Mouse (Mus musculus): ENCODE results near the gene Alkal2.

Gene Alkal2

DNA sequence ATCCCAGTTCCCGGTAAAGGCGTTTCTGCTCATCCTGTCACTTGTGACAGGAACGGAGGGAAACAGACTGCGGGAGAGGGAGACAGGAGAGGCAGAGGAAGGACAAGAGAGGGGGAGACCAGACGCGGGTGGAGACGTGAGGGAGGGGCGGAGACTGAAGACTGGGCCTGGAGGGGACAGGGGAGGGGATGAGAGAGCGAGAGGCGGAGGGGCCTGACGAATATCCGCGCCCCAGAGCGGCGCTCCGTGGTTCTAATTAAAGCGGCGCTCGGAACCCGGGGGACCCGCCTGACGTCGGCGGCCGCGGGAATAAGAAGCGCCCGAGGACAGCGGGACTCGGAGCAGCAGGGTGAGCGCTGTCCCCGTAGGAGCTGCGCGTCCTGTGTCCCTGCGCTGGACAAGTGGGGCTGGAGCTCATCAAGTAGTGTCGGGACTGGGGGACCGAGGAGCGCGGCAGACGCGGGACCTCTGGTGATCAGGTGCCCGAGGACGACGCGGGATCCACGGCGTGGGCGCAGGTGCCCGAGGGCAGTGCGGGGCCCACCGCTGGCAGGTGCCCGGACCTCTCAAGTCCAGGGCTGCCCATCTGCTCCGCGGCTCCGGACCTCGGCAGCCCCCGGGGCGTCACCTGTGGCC, at the start of gene Alkal2:
Gene Alkal2 (plus strand): TSS at position 337 of the 636 bp plus-strand sequence.
- no peak for DNase-seq

DNA sequence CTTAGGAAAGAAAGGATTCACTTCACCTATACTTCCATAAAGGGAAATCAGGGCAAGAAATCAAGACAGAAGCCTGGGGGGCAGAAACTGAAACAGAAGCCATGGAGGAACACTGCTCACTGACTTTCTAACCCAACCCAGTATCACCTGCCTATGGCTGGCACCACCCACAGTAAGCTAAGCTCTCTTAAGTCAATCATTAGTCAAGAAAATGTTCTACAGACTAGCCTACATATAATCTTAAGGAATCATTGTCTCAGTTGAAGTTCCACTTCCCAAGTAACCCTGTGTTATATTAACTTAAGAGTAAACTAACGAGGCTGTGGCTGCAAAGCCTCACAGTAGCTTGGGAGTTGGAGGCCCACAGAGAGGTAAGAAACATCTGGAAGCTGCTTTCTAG, 35.6 kb upstream of the Alkal2 start:
- DNase-seq: peak; percentile 47 to 62

GRCm38 (mm10) chr12:30850902-30851301, 33.2 kb upstream of the Alkal2 start:
- peak; percentile 19 to 39 for DNase-seq

- no peak for DNase-seq
Measured at GRCm38 (mm10) chr12:30851871-30852270, 32.3 kb upstream of the Alkal2 start.

DNA sequence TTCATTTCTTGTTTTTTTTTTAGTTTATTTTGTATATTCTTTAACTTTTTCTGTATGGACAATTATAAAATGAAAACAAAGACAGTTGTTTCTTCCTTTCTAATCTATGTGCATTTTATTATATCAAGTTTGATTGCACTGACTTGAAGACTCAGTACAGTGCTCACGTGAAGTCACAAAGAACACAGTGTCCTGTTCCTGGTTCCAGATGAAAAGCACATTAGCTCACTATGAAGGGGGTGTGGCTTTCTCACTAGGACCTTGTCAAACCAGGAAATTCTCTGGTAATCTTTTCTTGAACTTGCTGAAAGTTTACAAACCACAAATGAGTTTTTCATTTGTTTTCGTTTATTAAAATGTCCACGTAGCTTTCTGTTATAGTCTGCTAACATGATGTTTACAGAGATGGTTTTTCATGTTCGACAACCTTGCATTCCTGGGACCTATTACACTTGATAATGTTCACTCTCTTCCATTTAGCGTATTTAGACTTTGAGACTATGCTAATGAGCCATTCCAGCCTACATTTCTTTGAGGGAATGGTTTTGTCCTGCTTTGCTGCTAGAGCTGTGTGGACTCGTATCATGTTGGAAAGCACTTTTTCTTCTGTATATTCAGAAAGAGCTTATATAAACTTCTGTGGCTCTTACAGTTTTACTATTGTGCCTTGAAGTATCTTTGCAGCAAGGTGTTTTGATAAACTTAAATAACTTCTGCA, 28.5 kb upstream of the Alkal2 start:
- DNase-seq: peak; percentile 9 to 64

- no peak for DNase-seq
Measured at GRCm38 (mm10) chr12:30856172-30856571, 27.9 kb upstream of the Alkal2 start.

GRCm38 (mm10) chr12:30864347-30864746, 19.8 kb upstream of the Alkal2 start:
- no peak for DNase-seq

DNA sequence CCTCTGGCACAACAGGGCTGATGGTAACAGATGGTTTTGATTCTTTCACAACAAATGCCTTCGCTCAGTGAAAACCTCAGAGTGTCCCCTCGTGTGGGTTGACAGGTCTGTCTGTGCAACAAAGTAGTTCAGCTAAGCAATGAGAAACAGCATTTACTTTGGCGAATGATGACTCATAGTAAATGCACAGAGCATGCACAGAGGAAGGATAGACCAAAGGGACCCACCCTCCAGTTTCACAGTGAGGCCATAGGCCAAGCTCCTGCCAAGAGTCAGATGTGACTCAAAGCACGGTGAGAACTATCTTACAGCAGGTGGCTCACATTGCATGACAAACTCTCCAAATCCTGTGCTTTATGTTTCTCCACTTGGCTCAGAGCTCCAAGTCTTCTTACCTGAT, 18.3 kb upstream of the Alkal2 start:
- no peak for DNase-seq

- DNase-seq: peak in 1 of 2 experiments; percentile 27
Measured at GRCm38 (mm10) chr12:30879447-30879846, 4.7 kb upstream of the Alkal2 start.

DNA sequence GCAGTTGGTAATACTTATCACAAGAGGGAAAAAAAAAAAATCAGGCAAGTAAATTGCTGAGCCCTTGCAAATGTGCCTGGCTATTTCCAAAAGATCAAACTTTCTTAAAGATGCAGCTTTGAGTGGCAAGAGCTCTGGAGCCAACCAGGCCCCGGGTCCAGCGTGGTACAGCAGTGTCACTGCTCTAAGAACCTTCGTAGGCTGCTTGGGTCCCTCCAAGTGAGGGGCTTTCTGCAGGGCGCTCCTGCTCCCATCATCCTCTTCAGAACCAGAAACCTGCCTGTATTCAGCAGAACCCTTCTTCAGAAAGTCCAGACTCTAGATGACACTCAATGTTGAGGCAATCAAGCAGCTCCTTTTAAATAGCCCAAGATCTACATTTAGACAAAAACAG, 533 bp upstream of the Alkal2 start:
- no peak for DNase-seq

GRCm38 (mm10) chr12:30884622-30885230, 604 bp downstream of the Alkal2 start:
- DNase-seq: no peak

GRCm38 (mm10) chr12:30885891-30886290, 1.8 kb downstream of the Alkal2 start:
- DNase-seq: no peak

DNA sequence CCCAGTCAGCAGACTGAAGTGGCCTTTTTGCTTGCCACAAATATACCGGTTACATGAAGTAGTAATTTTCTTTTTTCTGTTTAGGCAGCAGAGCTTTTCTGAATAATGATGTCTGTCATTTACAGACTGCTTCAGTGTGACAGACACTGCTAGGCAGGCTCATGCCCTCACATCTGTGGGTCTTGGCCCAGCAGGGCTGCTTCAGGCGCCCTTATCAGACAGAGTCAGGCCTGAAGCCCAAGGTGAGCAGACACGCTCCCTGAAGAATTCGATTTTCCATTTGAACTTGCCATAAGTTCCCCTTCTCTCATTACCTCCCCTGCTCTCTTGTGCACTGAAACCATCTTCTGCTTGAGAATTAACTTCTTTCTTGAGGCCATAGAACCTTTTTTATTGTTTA, 3.9 kb downstream of the Alkal2 start:
- DNase-seq: no peak

DNA sequence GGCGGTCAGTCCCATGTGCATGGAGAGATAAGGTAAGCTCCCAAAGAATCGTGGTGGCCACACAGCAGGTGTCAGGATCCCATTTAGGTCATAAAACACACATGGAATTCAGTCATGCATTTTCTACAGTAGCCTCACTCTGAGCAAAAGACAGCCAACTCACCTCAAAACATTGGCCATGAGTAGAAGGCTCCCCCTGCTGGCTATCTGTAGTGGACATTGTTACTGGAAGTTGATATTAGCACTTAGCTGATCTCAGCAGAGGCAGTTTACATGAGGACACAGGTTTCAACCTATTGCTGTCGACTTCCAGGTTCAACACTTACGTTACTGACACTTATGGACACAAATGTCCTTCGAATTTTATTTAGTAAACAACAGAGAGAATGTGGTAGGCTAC, 5.9 kb downstream of the Alkal2 start:
- DNase-seq: peak; percentile 41 to 78

DNA sequence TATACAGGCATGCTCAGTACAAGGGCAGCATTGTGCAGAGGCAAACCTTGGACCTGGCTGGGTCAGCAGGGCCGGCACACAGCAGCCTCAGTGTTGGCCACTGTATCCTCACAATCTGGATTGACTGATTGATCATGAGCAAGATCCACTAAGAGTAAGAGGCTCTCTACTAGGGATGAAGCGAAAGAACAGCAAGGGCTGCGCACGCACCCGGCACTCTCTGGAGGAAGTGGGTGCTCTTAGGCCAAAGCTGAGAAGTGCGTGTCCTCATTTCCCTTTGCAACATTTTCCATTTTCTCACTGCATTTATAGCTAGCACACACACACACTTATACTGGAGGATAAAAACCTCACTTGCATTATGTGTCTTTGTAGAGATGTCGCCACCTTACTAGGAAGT, 7.3 kb downstream of the Alkal2 start:
- DNase-seq: no peak

GRCm38 (mm10) chr12:30897039-30897438, 12.9 kb downstream of the Alkal2 start:
- DNase-seq: no peak

DNA sequence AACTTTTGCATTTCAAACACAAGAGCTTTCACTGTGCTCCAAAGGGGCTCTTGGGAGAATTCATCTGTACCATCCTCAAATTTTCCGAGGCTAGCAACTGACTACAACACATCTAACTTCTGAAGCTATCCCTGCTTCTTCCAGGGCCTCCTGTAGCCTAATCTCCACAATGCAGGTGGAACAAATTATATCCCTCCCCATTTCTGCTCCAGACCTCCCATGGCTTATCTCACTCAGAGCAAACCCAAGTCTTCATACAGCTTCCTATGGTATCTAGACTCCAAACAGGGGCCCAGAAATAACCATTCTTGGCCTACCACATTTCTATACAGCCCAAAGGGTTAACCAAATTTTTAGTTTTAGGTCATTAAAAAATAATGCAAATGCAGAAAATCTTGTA, 24.5 kb downstream of the Alkal2 start:
- DNase-seq: no peak

DNA sequence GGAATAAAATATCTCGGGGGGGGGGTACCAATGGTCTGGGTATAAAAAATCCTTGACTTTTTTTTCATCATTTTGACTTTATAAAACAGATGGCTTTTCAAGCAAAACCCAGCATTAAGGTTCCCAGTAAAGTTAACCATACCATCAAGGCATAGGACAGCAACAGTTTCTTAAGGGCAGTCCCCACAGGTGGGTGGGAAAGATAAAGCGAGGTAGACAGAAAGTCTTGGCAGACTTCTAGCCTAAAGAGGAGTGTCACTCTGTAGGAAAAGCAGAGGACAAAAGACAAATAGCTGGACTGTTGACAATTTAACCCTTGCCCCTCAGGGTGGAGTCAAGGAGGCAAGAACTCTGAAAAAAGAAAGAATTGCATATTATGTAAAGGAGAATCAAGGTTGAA, 25.8 kb downstream of the Alkal2 start:
- no peak for DNase-seq

GRCm38 (mm10) chr12:30910860-30911259, 26.7 kb downstream of the Alkal2 start:
- DNase-seq: no peak

DNA sequence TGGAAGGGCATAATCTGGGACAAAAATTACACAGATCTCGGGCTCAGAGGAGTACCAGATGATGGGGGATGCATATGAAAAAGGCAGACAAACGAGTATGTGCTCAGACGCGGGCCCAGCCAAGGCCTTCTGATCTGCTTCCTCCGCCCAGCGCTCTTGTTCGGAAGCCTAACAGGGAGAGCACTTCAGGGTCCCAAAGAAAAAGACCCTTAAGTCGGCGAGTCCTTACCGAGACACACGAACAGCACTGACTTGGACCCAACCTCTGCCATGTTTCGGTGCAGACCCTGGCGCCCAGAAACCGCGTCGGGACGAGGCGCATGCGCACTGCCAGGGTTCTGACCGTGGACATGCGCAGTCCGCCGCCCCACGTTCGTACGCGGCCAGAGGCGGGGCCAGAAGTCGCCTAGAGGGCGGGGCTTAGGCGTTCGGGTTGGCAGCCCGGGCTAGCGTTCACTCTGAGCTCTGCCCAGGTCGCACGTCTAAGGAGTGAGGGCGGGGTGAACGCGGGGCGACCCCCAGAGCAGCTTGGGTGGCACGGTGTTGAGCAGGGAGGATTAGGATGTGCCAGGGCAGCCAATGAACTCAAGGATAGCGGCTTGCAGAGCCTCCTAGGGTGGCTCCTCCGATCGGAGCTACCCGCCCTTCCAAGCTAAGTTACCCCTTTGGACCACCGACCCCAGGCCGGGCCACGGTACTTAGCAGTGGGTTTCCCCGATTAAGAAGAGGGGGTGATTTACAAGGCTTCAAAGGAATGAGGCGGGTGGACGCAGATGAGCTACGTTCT, 27.3 kb downstream of the Alkal2 start, which contains the start of the genes Acp1 and Sh3yl1:
Gene Acp1 (minus strand): TSS at position 329 of the 787 bp plus-strand sequence.
Gene Sh3yl1 (plus strand): TSS at position 408 of the 787 bp plus-strand sequence.
- DNase-seq: peak; percentile 95 to 96

DNA sequence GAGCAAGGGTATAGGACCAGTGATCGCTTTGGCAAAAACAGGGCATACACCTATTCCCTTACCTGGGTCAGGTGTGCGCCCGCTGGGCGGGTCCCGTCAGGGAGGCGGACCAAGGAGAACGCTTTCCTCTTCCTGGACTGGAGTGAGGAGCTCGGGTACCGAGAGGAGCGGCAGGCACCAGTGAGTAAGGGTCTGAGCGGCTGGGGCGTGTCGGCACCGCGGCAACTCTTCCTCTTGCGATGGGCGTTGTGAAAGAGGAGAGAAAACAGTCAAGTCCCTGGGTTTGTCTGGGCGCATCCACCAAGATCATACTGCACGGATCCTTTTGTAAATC, 27.9 kb downstream of the Alkal2 start:
- peak; percentile 78 to 87 for DNase-seq

GRCm38 (mm10) chr12:30912840-30913239, 28.7 kb downstream of the Alkal2 start:
- DNase-seq: peak; percentile 27 to 35

GRCm38 (mm10) chr12:30922401-30922800, 38.3 kb downstream of the Alkal2 start:
- DNase-seq: no peak
